Mouse (Mus musculus) left cerebral cortex, postnatal 10 days (tissue): ENCODE measurements around the gene Ppp3ca. TPM values are rescaled to one million over a fixed set of nuclear protein-coding genes. Genes with fewer than 3 reads are reported as not detected.

ENCODE experiments used
- DNase-seq, 2 experiments: peaks; one replicate each; pipeline ENCODE4 v3.0.0; 2021 to 2022; ENCODE audit warnings: low spot score in 2 of 2, mixed read lengths in 1 of 2; ENCODE audit errors: extremely low spot score in 1 of 2
- intact Hi-C: fragments of 180-260 bp; cut with DNase I; formaldehyde crosslinking; loops from one replicate; pipeline ENCODE4 v1.15.1; 2025
- total RNA-seq, 2 experiments: library from RNA; stranded (reverse); gene quantifications; 2 replicates each; pipeline ENCODE4 v1.2.3; 2021

The Ppp3ca gene
- total RNA-seq, 2 experiments from 2014 or later = 535 to 574 TPM

GRCm38 (mm10) chr3:136748761-136749476 is 79.0 kb downstream of the Ppp3ca start:
- intact Hi-C loops = no loop called here
- no peak for DNase-seq

- DNase-seq = no peak
- intact Hi-C loops = no loop called here
Observed at GRCm38 (mm10) chr3:136749477-136749797, 79.5 kb downstream of the Ppp3ca start.

- no peak for DNase-seq
- intact Hi-C loops = no loop called here
Observed at GRCm38 (mm10) chr3:136749951-136750350, 80.0 kb downstream of the Ppp3ca start.

GRCm38 (mm10) chr3:136752126-136752716 is 82.3 kb downstream of the Ppp3ca start:
- DNase-seq = no peak
- intact Hi-C loops = no loop called here

- no peak for DNase-seq
- intact Hi-C loops = no loop called here
Observed at GRCm38 (mm10) chr3:136756137-136756536, 86.2 kb downstream of the Ppp3ca start.

- no peak for DNase-seq
- intact Hi-C loops = no loop called here
Observed at GRCm38 (mm10) chr3:136759446-136759845, 89.5 kb downstream of the Ppp3ca start.

GRCm38 (mm10) chr3:136761292-136761978 is 91.5 kb downstream of the Ppp3ca start:
- DNase-seq = no peak
- intact Hi-C loops = loop anchor here (10.0 kb wide), 1 partner anchor 87 kb away; the partner anchor contains the start of gene Ppp3ca

GRCm38 (mm10) chr3:136761979-136762341 is 92.0 kb downstream of the Ppp3ca start:
- DNase-seq = no peak
- intact Hi-C loops = loop anchor here (10.0 kb wide), 1 partner anchor 87 kb away; the partner anchor contains the start of gene Ppp3ca

- no peak for DNase-seq
- intact Hi-C loops = loop anchor here (10.0 kb wide), 1 partner anchor 89 kb away; the partner anchor contains the start of gene Ppp3ca
Observed at GRCm38 (mm10) chr3:136763717-136764270, 93.9 kb downstream of the Ppp3ca start.

GRCm38 (mm10) chr3:136765569-136765968 is 95.6 kb downstream of the Ppp3ca start:
- intact Hi-C loops = loop anchor here (10.0 kb wide), 1 partner anchor 91 kb away; the partner anchor contains the start of gene Ppp3ca

GRCm38 (mm10) chr3:136768775-136769485 is 99.0 kb downstream of the Ppp3ca start:
- intact Hi-C loops = loop anchor here (10.0 kb wide), 1 partner anchor 94 kb away; the partner anchor contains the start of gene Ppp3ca
- DNase-seq = no peak

More at GRCm38 (mm10) chr3:136765569-136765968, 95.6 kb downstream of the Ppp3ca start:
- no peak for DNase-seq

GRCm38 (mm10) chr3:136769486-136769882 is 99.6 kb downstream of the Ppp3ca start:
- no peak for DNase-seq
- intact Hi-C loops = loop anchor here (10.0 kb wide), 1 partner anchor 95 kb away; the partner anchor contains the start of gene Ppp3ca

- DNase-seq = no peak
- intact Hi-C loops = no loop called here
Observed at GRCm38 (mm10) chr3:136771700-136772099, 101.8 kb downstream of the Ppp3ca start.

GRCm38 (mm10) chr3:136773217-136773616 is 103.3 kb downstream of the Ppp3ca start:
- DNase-seq = no peak
- intact Hi-C loops = no loop called here

GRCm38 (mm10) chr3:136774196-136774595 is 104.3 kb downstream of the Ppp3ca start:
- DNase-seq = no peak
- intact Hi-C loops = no loop called here

- intact Hi-C loops = no loop called here
- DNase-seq = no peak
Observed at GRCm38 (mm10) chr3:136776525-136776924, 106.6 kb downstream of the Ppp3ca start.

GRCm38 (mm10) chr3:136777380-136777779 is 107.5 kb downstream of the Ppp3ca start:
- no peak for DNase-seq
- intact Hi-C loops = no loop called here

- DNase-seq = no peak
Observed at GRCm38 (mm10) chr3:136777787-136778216, 107.9 kb downstream of the Ppp3ca start.

GRCm38 (mm10) chr3:136780321-136780720 is 110.4 kb downstream of the Ppp3ca start:
- intact Hi-C loops = no loop called here
- DNase-seq = no peak

More at GRCm38 (mm10) chr3:136777787-136778216, 107.9 kb downstream of the Ppp3ca start:
- intact Hi-C loops = no loop called here
